Mouse (Mus musculus): ENCODE measurements around the gene Ubqln1. TPM values are rescaled to one million over a fixed set of nuclear protein-coding genes. Genes with fewer than 3 reads are reported as not detected.
"Not testable (repeated sequence)": the region's sequence is repeated elsewhere in the genome, so short reads cannot be mapped to it uniquely, and the experiment has no call there.

The Ubqln1 gene
- total and polyA plus RNA-seq, 3 experiments = 68.6 to 146 TPM; not detected in 1

DNA sequence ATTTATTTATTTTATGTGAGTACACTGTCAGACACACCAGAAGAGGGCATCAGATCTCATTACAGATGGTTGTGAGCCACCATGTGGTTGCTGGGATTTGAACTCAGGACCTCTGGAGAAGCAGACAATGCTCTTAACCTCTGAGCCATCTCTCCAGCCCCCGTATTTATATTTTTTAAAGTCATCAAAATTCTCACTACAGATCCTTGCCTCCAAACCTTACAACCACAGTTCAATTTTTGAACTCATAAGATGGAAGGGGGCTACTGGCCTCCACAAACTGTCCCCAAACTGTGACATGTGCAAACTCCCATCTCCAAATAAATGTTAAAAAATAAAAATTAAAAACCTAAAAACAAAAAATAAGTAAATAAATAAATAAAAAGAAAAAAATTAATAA lies 67.7 kb downstream of the Ubqln1 start:
- Histone ChIP-seq H3K27ac (ENCODE audit: control insufficient read depth, low read depth, low read length) (no peak overlapping the region), H3K9me3 (replicated peaks; ENCODE audit: insufficient read depth, low read length) (no peaks in the 10 kb centered on the region), H3K36me3 (ENCODE audit: control insufficient read depth in 1 of 2, insufficient read depth in 2 of 2, low read length in 2 of 2) (peaks cover 0 to 6% of the 10 kb centered on the region in 2 experiments; a peak in 2 of 4 replicates), H3K9ac (ENCODE audit: control insufficient read depth, low read depth, low read length, poor library complexity, severe bottlenecking) (no peak overlapping the region), H3K79me2 (ENCODE audit: control insufficient read depth, insufficient read depth, low read length, poor library complexity) (0 out of 2 replicates have a peak, but pooled peaks cover 6% of the 10 kb centered on the region), H3K4me3 (ENCODE audit: control insufficient read depth in 1 of 2, insufficient read depth in 1 of 2, low read depth in 2 of 2, low read length in 2 of 2) (peak overlapping the region in 1 of 2 experiments; percentile 47; a peak in 2 of 4 replicates), H3K27me3 (ENCODE audit: control insufficient read depth in 1 of 2, insufficient read depth in 2 of 2, low read length in 2 of 2) (no peaks in the 10 kb centered on the region), H3K4me1 (ENCODE audit: control insufficient read depth in 1 of 2, insufficient read depth in 2 of 2, low read length in 2 of 2) (peaks cover 0 to 11% of the 10 kb centered on the region in 2 experiments; a peak in 2 of 4 replicates)
- TF ChIP-seq CHD1 (IDR thresholded peaks at IDR 0.05; ENCODE audit: low read depth, low read length) (no peak), E2F4 (IDR thresholded peaks at IDR 0.05; ENCODE audit: borderline replicate concordance, low read depth, low read length) (no peak), HCFC1 (IDR thresholded peaks at IDR 0.05; ENCODE audit: low read depth, low read length) (no peak), TCF12 (IDR thresholded peaks at IDR 0.05; ENCODE audit: low read depth, low read length) (no peak), CHD2 (IDR thresholded peaks at IDR 0.05; ENCODE audit: low read length) (no peak), ELF1 (IDR thresholded peaks at IDR 0.05; ENCODE audit: low read depth, low read length) (no peak), TBP (IDR thresholded peaks at IDR 0.05; ENCODE audit: low read depth, low read length) (peak; percentile 82)
- DNase-seq (ENCODE audit: low read depth, low spot score) = no peak

DNA sequence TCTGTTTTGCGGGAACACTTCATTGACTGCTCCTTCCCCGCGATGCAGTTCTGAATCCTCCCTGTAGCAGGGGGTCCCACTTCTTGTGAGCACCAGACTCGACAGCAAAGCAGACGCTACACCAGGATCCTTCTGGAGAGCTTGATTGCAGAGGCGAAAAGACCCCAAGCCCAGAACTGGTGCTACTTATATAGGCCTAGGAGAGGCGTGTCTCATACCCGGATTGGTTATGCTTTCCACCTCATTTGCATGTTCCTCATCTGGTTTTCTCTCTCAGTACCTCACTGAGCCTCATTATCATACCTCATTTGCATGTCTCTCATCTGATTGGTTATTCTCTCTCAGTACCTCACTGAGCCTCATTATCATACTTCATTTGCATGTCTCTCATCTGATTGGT lies 68.8 kb downstream of the Ubqln1 start:
- not testable (repeated sequence) for H3K9ac ChIP-seq (ENCODE audit: control insufficient read depth, low read depth, low read length, poor library complexity, severe bottlenecking); H3K36me3 ChIP-seq (ENCODE audit: control insufficient read depth in 1 of 2, insufficient read depth in 2 of 2, low read length in 2 of 2); H3K9me3 ChIP-seq (replicated peaks; ENCODE audit: insufficient read depth, low read length); H3K27ac ChIP-seq (ENCODE audit: control insufficient read depth, low read depth, low read length); H3K4me3 ChIP-seq (ENCODE audit: control insufficient read depth in 1 of 2, insufficient read depth in 1 of 2, low read depth in 2 of 2, low read length in 2 of 2); H3K79me2 ChIP-seq (ENCODE audit: control insufficient read depth, insufficient read depth, low read length, poor library complexity); H3K27me3 ChIP-seq (ENCODE audit: control insufficient read depth in 1 of 2, insufficient read depth in 2 of 2, low read length in 2 of 2)
- TF ChIP-seq TBP (IDR thresholded peaks at IDR 0.05; ENCODE audit: low read depth, low read length) = peak; percentile 69; the same call in 1 of the 2 replicates
- peak; percentile 53 for DNase-seq (ENCODE audit: low read depth, low spot score)
- peaks cover 0 to 11% of the 10 kb centered on the region in 2 experiments; a peak in 2 of 4 replicates for H3K4me1 ChIP-seq (ENCODE audit: control insufficient read depth in 1 of 2, insufficient read depth in 2 of 2, low read length in 2 of 2)

DNA sequence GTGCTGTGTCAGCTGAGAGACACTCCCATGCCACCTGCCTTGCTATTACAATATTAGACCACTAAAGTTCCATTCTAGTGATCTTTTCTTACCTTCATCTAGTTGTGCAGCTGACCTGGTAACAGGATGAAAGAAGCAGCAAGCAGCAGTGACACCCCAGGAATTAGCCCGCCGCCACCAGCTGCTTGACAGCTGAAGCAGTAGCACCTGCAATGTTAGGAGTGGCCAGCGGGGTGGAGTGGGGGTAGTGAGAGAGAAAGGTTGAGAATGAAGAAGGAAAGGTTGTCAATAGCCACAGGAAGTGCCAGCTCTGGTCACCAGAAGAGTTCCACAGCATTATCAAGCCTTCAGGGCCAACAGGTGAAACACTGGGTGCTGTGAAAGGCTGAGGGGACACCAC lies 83.8 kb downstream of the Ubqln1 start:
- Histone ChIP-seq H3K79me2 (ENCODE audit: control insufficient read depth, insufficient read depth, low read length, poor library complexity) (peaks cover 22% of the 10 kb centered on the region), H3K27me3 (ENCODE audit: control insufficient read depth in 1 of 2, insufficient read depth in 2 of 2, low read length in 2 of 2) (no peaks in the 10 kb centered on the region), H3K9ac (ENCODE audit: control insufficient read depth, low read depth, low read length, poor library complexity, severe bottlenecking) (no peak overlapping the region), H3K4me3 (ENCODE audit: control insufficient read depth in 1 of 2, insufficient read depth in 1 of 2, low read depth in 2 of 2, low read length in 2 of 2) (no peak overlapping the region), H3K9me3 (replicated peaks; ENCODE audit: insufficient read depth, low read length) (no peaks in the 10 kb centered on the region), H3K4me1 (ENCODE audit: control insufficient read depth in 1 of 2, insufficient read depth in 2 of 2, low read length in 2 of 2) (peaks cover 3 to 5% of the 10 kb centered on the region in 2 experiments; a peak in 2 of 4 replicates), H3K27ac (ENCODE audit: control insufficient read depth, low read depth, low read length) (no peak overlapping the region), H3K36me3 (ENCODE audit: control insufficient read depth in 1 of 2, insufficient read depth in 2 of 2, low read length in 2 of 2) (peaks cover under 1 to 7% of the 10 kb centered on the region in 2 experiments; a peak in 3 of 4 replicates)
- peak; percentile 33 for DNase-seq (ENCODE audit: low read depth, low spot score)
- TF ChIP-seq POLR2AphosphoS2 (IDR thresholded peaks at IDR 0.05; ENCODE audit: low read length) = no peak
- TF ChIP-seq CTCF (IDR thresholded peaks at IDR 0.05 in 2 of 3, conservative IDR thresholded peaks at IDR 0.05 in 1 of 3; ENCODE audit: control insufficient read depth in 1 of 3, insufficient read depth in 1 of 3, low read depth in 2 of 3, low read length in 3 of 3, poor library complexity in 1 of 3, severe bottlenecking in 1 of 3) = peak in 1 of 3 experiments; percentile 10; a peak in 2 of 6 replicates
